7 mouse cellular contexts compared by ENCODE assay signal in genomic region chr16:9280931-9281330, GRCm38 (mm10).
DNase-seq lines count a peak whose midpoint lies in the region.

No protein-coding gene starts in this region.

- DNase-seq in adrenal gland, adult 2 months, result peak; percentile 71
- peak; percentile 66 to 78 for DNase-seq in cerebellum, postnatal 10 days
- DNase-seq in frontal cortex, postnatal 36 days (ENCODE audit: low spot score in 2 of 2), result peak; percentile 45 to 75
- peak; percentile 74 to 78 for DNase-seq in left cerebral cortex, postnatal 10 days (ENCODE audit: extremely low spot score in 1 of 2, low spot score in 2 of 2)
- peak; percentile 86 to 95 for DNase-seq in right cerebral cortex, postnatal 10 days (ENCODE audit: low spot score in 2 of 2)
- no peak for DNase-seq in MN1 (ENCODE audit: low spot score)
- no peak for DNase-seq in testis, postnatal 14 days (ENCODE audit: low spot score)

- intact Hi-C loops in left cerebral cortex, postnatal 10 days (cut with DNase I), result no loop called here

Comparison
In these comparisons a context has a peak if more than half of its experiments do, and no peak if none do; other contexts are left out.
1. DNase-seq: peak in adrenal gland, adult 2 months (single experiment), cerebellum, postnatal 10 days (2 of 2), frontal cortex, postnatal 36 days (2 of 2), left cerebral cortex, postnatal 10 days (2 of 2) and right cerebral cortex, postnatal 10 days (2 of 2); none in MN1 (single experiment) and testis, postnatal 14 days (single experiment).